Mouse (Mus musculus): ENCODE measurements around the gene Maz. TPM values are rescaled to one million over a fixed set of nuclear protein-coding genes. Genes with fewer than 3 reads are reported as not detected.

The Maz gene
- polyA plus RNA-seq, 1 experiment from 2014 or later, result 65.8 TPM

Small RNAs within 50 kb of the gene (microRNA-seq; reads per million reads assigned to microRNA genes)
- gene Gm44343, result not detected

Other genes with a start within 250 kb of the Maz start
- gene Tbx6, start 245.6 kb downstream of the Maz start, polyA plus RNA-seq (2015; fragmentation: Nextera tagmentation; extraction: Ambion mirVana), result 0.43 and 0.55 TPM in 2 replicates
- 246 and 258 TPM in 2 replicates for gene Ppp4c, start 234.5 kb downstream of the Maz start, polyA plus RNA-seq (2015; fragmentation: Nextera tagmentation; extraction: Ambion mirVana)
- 27.0 and 30.0 TPM in 2 replicates for gene Fam57b, start 229.4 kb downstream of the Maz start, polyA plus RNA-seq (2015; fragmentation: Nextera tagmentation; extraction: Ambion mirVana)
- not detected in 2 replicates for gene 4930451I11Rik, start 195.4 kb downstream of the Maz start, polyA plus RNA-seq (2015; fragmentation: Nextera tagmentation; extraction: Ambion mirVana)
- 4.1 and 4.2 TPM in 2 replicates for gene Doc2a, start 179.6 kb downstream of the Maz start, polyA plus RNA-seq (2015; fragmentation: Nextera tagmentation; extraction: Ambion mirVana)
- gene Hirip3, start 165.1 kb downstream of the Maz start, polyA plus RNA-seq (2015; fragmentation: Nextera tagmentation; extraction: Ambion mirVana), result 47.7 and 49.1 TPM in 2 replicates
- 94.9 and 96.2 TPM in 2 replicates for gene Ino80e, start 164.7 kb downstream of the Maz start, polyA plus RNA-seq (2015; fragmentation: Nextera tagmentation; extraction: Ambion mirVana)
- gene Taok2, start 142.3 kb downstream of the Maz start, polyA plus RNA-seq (2015; fragmentation: Nextera tagmentation; extraction: Ambion mirVana), result 51.9 and 60.0 TPM in 2 replicates
- 30.5 and 35.3 TPM in 2 replicates for gene Tmem219, start 104.1 kb downstream of the Maz start, polyA plus RNA-seq (2015; fragmentation: Nextera tagmentation; extraction: Ambion mirVana)
- 69.4 and 69.8 TPM in 2 replicates for gene Kctd13, start 98.2 kb downstream of the Maz start, polyA plus RNA-seq (2015; fragmentation: Nextera tagmentation; extraction: Ambion mirVana)
- 2.5 and 5.1 TPM in 2 replicates for gene Asphd1, start 77.5 kb downstream of the Maz start, polyA plus RNA-seq (2015; fragmentation: Nextera tagmentation; extraction: Ambion mirVana)
- 16.8 and 18.4 TPM in 2 replicates for gene Sez6l2, start 76.5 kb downstream of the Maz start, polyA plus RNA-seq (2015; fragmentation: Nextera tagmentation; extraction: Ambion mirVana)
- 82.9 and 95.8 TPM in 2 replicates for gene Cdipt, start 51.1 kb downstream of the Maz start, polyA plus RNA-seq (2015; fragmentation: Nextera tagmentation; extraction: Ambion mirVana)
- gene Cdiptos, start 50.9 kb downstream of the Maz start, polyA plus RNA-seq (2015; fragmentation: Nextera tagmentation; extraction: Ambion mirVana), result 0.42 and 1.2 TPM in 2 replicates
- gene Mvp, start 12.4 kb downstream of the Maz start, polyA plus RNA-seq (2015; fragmentation: Nextera tagmentation; extraction: Ambion mirVana), result 2.5 and 3.2 TPM in 2 replicates
- 0.65 and 1.0 TPM in 2 replicates for gene Pagr1b, start 10.6 kb downstream of the Maz start, polyA plus RNA-seq (2015; fragmentation: Nextera tagmentation; extraction: Ambion mirVana)
- 41.7 and 74.5 TPM in 2 replicates for gene Pagr1a, start 9.7 kb downstream of the Maz start, polyA plus RNA-seq (2015; fragmentation: Nextera tagmentation; extraction: Ambion mirVana)
- gene Gm42742, start 5.9 kb downstream of the Maz start, polyA plus RNA-seq (2015; fragmentation: Nextera tagmentation; extraction: Ambion mirVana), result 41.1 and 88.0 TPM in 2 replicates
- 6.8 and 8.3 TPM in 2 replicates for gene Prrt2, start 5.8 kb downstream of the Maz start, polyA plus RNA-seq (2015; fragmentation: Nextera tagmentation; extraction: Ambion mirVana)
- 135 and 143 TPM in 2 replicates for gene Kif22, start 15.4 kb upstream of the Maz start, polyA plus RNA-seq (2015; fragmentation: Nextera tagmentation; extraction: Ambion mirVana)
- not detected in 2 replicates for gene Zg16, start 60.3 kb upstream of the Maz start, polyA plus RNA-seq (2015; fragmentation: Nextera tagmentation; extraction: Ambion mirVana)
- gene AI467606, start 64.3 kb upstream of the Maz start, polyA plus RNA-seq (2015; fragmentation: Nextera tagmentation; extraction: Ambion mirVana), result 0.91 and 1.0 TPM in 2 replicates
- 0.67 and 0.96 TPM in 2 replicates for gene Qprt, start 95.2 kb upstream of the Maz start, polyA plus RNA-seq (2015; fragmentation: Nextera tagmentation; extraction: Ambion mirVana)
- 0.08 TPM in 1 of 2 replicates, not detected in the other for gene Spn, start 110.8 kb upstream of the Maz start, polyA plus RNA-seq (2015; fragmentation: Nextera tagmentation; extraction: Ambion mirVana)
- gene Cd2bp2, start 169.0 kb upstream of the Maz start, polyA plus RNA-seq (2015; fragmentation: Nextera tagmentation; extraction: Ambion mirVana), result 89.0 and 98.7 TPM in 2 replicates
- gene Tbc1d10b, start 181.4 kb upstream of the Maz start, polyA plus RNA-seq (2015; fragmentation: Nextera tagmentation; extraction: Ambion mirVana), result 24.9 and 27.3 TPM in 2 replicates
- gene Mylpf, start 181.9 kb upstream of the Maz start, polyA plus RNA-seq (2015; fragmentation: Nextera tagmentation; extraction: Ambion mirVana), result 9.0 and 9.8 TPM in 2 replicates
- gene Zfp553, start 206.0 kb upstream of the Maz start, polyA plus RNA-seq (2015; fragmentation: Nextera tagmentation; extraction: Ambion mirVana), result 68.9 and 73.1 TPM in 2 replicates
- gene Sept1, start 206.1 kb upstream of the Maz start, polyA plus RNA-seq (2015; fragmentation: Nextera tagmentation; extraction: Ambion mirVana), result 31.8 and 33.4 TPM in 2 replicates
- 53.9 and 54.2 TPM in 2 replicates for gene Zfp771, start 217.2 kb upstream of the Maz start, polyA plus RNA-seq (2015; fragmentation: Nextera tagmentation; extraction: Ambion mirVana)
- gene Dctpp1, start 233.7 kb upstream of the Maz start, polyA plus RNA-seq (2015; fragmentation: Nextera tagmentation; extraction: Ambion mirVana), result 224 and 229 TPM in 2 replicates
- gene Sephs2, start 247.0 kb upstream of the Maz start, polyA plus RNA-seq (2015; fragmentation: Nextera tagmentation; extraction: Ambion mirVana), result 51.1 and 53.2 TPM in 2 replicates